Mouse (Mus musculus): Measurements from ENCODE around the gene Slc35b3. TPM values are rescaled to one million over a fixed set of nuclear protein-coding genes. Genes with fewer than 3 reads are reported as not detected.

Slc35b3 gene
- 39.8 and 40.8 TPM in 2 replicates for polyA plus RNA-seq (2015; fragmentation: Nextera tagmentation; extraction: Ambion mirVana)

DNA sequence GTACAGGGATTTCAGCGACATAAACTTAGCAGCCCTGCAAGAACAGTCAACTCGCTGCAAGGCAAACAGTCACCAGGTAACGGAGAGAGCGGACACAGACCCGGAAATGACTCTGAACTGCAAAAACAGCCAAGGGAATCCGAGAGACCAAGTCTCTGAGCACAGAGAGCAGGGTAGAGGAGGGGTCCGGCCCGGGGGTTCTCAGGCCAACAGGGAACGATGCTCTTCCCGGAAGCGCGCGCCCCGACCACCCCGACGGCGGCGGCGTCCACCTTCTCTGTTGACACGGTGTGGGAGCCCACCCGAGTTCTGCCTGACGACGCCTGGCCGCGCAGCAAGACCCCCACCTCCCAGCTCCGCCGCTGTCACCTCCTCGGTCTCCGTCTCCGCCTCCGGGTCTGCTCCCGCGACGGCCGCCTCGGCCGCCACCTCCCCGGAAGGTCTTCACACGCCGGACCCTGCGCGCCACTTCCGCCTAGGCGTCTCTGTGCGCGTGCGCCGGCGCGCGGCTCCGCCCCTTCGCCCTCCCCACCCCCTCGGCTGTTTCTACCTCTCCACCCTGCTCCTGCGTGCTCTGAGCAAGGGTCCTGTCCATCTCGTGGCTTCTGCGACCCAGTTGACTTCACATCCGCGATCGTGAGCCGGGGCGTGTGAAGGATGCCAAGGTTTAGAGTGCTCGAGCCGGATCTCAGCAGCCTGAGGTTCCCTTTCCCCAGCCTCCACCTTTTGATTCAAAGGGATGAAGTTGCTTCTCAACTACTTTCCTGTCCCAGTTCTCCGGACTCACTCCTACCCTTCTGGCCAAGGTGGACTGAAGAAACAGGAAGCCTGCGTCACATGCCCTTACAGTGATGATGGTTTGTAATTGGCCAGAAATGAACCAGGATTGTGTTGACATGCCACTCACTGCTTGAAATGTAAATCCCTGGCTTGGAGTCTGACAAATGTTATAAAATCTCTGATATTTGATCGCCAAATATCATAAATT is at the start of gene Slc35b3:
TSS of gene Slc35b3 (minus strand) at position 813 of the 988 bp plus-strand sequence.
- no peaks in the 10 kb centered on the region for H3K9me3 ChIP-seq
- H3K4me1 ChIP-seq = peaks cover 14% of the 10 kb centered on the region; the same call in 1 of the 2 replicates
- peak within 1 kb of the TSS; percentile 85 for H3K27ac ChIP-seq
- peak within 1 kb of the TSS; percentile 69 for H3K4me2 ChIP-seq
- H3K27me3 ChIP-seq = no peaks in the 10 kb centered on the region
- H3K36me3 ChIP-seq = no peaks in the 10 kb centered on the region
- peak within 1 kb of the TSS; percentile 84 for H3K4me3 ChIP-seq
- ATAC-seq (ENCODE audit: insufficient number of reproducible peaks, low FRiP score, low TSS enrichment, low read depth) = peak; percentile 94
- H3K9ac ChIP-seq = peak within 1 kb of the TSS; percentile 70
- WGBS = 1% methylated on average over 67 of the region's 67 CpGs

DNA sequence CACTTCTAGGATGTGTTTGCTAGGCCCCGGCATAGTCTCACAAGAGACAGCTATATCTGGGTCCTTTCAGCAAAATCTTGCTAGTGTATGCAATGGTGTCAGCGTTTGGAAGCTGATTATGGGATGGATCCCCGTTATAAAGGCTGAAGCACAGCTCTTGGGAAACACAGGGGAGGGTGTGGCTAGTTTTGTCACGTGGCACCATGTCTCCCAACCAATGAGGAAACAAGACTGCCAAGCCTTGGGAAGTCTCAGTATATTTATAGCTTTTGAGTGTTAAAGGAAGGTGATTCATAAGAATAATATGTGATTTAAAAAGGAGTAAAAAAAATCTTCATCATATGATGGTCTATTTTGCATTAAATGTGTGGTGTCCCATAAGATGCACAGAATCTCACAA is 49.6 kb upstream of the Slc35b3 start:
- H3K4me2 ChIP-seq = no peak overlapping the region
- WGBS = 63% methylated on average over 4 of the region's 4 CpGs
- H3K9me3 ChIP-seq = no peaks in the 10 kb centered on the region

DNA sequence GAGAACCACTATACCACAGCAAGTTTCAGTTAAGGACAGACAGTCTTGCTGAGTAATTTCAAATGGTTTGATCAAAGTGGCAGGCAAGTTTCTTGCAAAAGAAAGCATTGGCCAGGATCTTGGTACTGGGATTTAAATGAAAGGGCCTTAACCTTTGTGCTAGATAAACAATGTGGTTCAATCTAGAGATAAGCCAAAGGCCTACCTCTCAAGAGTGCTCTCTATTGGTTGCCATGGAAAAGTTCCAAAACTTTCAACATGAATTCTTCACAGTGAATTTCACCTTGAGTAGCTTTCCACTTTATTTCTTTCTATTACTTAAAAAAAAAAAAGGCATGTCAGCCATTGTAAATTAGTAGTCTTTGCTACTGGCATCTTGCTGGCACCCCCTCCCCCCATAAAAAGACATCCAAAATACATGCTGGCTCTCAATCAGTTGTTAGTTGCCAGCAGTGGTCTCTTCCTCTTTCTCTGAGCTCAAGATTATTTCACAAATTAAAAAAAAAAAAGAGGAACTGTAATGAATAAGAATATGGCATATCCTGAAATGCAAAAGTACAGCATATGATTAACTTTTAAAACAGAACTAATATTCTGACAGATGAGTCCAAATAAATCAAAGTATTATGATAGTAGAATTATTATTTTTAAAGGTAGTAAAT is 42.6 kb upstream of the Slc35b3 start:
- Histone ChIP-seq H3K9ac (no peak overlapping the region), H3K9me3 (no peaks in the 10 kb centered on the region), H3K27ac (no peak overlapping the region), H3K27me3 (no peaks in the 10 kb centered on the region), H3K4me1 (no peaks in the 10 kb centered on the region), H3K4me3 (no peak overlapping the region), H3K36me3 (no peaks in the 10 kb centered on the region), H3K4me2 (no peak overlapping the region)
- ATAC-seq (ENCODE audit: insufficient number of reproducible peaks, low FRiP score, low TSS enrichment, low read depth) = no peak

More for the DNA sequence above, 49.6 kb upstream of the Slc35b3 start:
- H3K27me3 ChIP-seq = no peaks in the 10 kb centered on the region
- H3K9ac ChIP-seq = no peak overlapping the region
- H3K4me3 ChIP-seq = no peak overlapping the region
- no peaks in the 10 kb centered on the region for H3K36me3 ChIP-seq
- no peak for ATAC-seq (ENCODE audit: insufficient number of reproducible peaks, low FRiP score, low TSS enrichment, low read depth)
- H3K27ac ChIP-seq = no peak overlapping the region
- H3K4me1 ChIP-seq = peaks cover 9% of the 10 kb centered on the region

DNA sequence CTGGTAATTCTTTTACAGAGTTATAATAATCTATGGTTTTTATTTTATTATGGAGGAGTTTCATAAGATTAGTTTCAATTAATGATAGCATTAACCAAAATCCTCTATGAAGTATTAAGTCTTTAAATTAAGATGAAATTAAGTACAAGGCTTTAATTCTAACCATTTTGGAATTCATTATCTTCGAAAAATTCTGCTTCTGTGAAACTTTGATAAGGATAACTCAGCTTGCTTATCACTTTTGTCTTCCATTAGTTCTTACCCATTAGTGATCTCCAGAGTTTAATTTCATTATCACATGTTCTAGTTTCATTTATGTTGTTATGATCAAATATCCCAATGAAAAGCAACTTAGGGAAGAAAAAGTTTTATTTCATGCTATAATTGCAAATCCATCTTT is 41.7 kb upstream of the Slc35b3 start:
- ATAC-seq (ENCODE audit: insufficient number of reproducible peaks, low FRiP score, low TSS enrichment, low read depth) = no peak
- no peak overlapping the region for H3K4me3 ChIP-seq

DNA sequence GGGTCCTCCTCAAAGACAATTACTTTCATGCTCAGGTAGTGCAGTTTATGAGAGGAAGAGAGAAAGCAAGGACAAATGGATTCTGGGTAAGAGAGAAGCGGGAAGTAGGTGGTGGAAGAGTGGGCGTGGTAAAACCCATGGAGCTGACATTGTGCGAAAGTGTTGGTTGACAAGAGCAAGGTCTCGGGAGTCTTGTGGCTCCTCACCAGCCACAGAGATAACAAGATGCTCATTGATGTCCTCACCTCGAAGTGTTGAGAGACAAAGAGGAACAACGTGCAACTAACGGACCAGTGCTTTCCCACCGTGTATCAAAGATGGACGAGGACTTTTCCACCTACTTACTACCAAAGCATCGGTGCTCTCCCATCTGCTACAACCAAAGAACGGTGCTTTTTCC is 40.8 kb upstream of the Slc35b3 start:
- Histone ChIP-seq H3K27me3 (no peaks in the 10 kb centered on the region), H3K9me3 (no peaks in the 10 kb centered on the region), H3K36me3 (no peaks in the 10 kb centered on the region), H3K4me3 (no peak overlapping the region), H3K4me1 (no peaks in the 10 kb centered on the region), H3K9ac (no peak overlapping the region), H3K27ac (no peak overlapping the region), H3K4me2 (no peak overlapping the region)
- WGBS = 89% methylated on average over 11 of the region's 11 CpGs
- no peak for ATAC-seq (ENCODE audit: insufficient number of reproducible peaks, low FRiP score, low TSS enrichment, low read depth)

More for the DNA sequence above, 41.7 kb upstream of the Slc35b3 start:
- no peaks in the 10 kb centered on the region for H3K9me3 ChIP-seq
- H3K4me1 ChIP-seq = no peaks in the 10 kb centered on the region
- no peak overlapping the region for H3K27ac ChIP-seq
- no peaks in the 10 kb centered on the region for H3K27me3 ChIP-seq
- no peaks in the 10 kb centered on the region for H3K36me3 ChIP-seq
- WGBS = 79% methylated on average over 1 of the region's 1 CpGs
- H3K4me2 ChIP-seq = no peak overlapping the region
- no peak overlapping the region for H3K9ac ChIP-seq

DNA sequence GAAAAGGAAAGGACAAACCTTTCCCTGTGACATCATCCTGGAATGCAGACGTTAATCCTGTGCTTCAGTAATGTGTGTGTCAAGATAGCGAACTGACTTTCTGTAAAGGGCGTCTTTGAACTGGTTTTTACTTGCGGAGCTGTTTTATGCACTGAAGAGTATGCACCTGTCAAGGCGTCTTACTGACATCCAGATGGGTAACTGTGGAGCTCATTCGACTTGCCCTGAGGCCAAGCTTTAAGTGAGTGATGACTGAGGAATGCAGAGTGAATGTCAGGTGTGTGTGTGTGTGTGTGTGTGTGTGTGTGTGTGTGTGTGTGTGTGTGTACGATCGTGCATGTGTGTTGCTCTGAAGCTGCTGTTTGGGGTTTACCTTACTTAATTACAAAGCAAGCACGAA is 38.3 kb upstream of the Slc35b3 start:
- ATAC-seq (ENCODE audit: insufficient number of reproducible peaks, low FRiP score, low TSS enrichment, low read depth) = no peak
- Histone ChIP-seq H3K4me1 (no peaks in the 10 kb centered on the region), H3K27me3 (no peaks in the 10 kb centered on the region), H3K9ac (no peak overlapping the region), H3K4me2 (no peak overlapping the region), H3K36me3 (no peaks in the 10 kb centered on the region), H3K4me3 (no peak overlapping the region), H3K27ac (no peak overlapping the region), H3K9me3 (no peaks in the 10 kb centered on the region)
- 54% methylated on average over 9 of the region's 9 CpGs for WGBS

DNA sequence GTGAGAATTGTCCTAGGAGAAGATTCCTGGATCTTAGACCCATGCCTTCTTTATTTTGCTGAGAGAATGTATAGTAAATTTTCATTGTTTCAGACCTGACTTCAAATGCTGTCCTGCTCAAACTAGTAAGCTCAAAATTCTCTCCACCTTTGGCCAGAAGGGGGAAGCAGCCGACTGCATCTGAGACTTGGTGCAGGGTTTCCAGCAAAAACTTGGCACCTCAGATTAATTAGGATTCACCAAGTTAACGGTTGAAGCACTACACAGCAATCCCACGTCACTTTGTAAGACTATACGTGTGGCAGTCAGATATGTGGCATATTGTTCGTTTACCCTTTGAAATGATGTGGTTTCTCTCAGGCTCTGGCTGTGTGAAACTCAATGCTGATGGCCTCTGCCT is 31.9 kb upstream of the Slc35b3 start:
- 18% methylated on average over 5 of the region's 5 CpGs for WGBS
- Histone ChIP-seq H3K27ac (no peak overlapping the region), H3K4me1 (no peaks in the 10 kb centered on the region), H3K4me3 (no peak overlapping the region), H3K4me2 (no peak overlapping the region), H3K9me3 (no peaks in the 10 kb centered on the region), H3K36me3 (no peaks in the 10 kb centered on the region), H3K27me3 (0 out of 2 replicates have a peak, but pooled peaks cover 3% of the 10 kb centered on the region), H3K9ac (no peak overlapping the region)
- ATAC-seq (ENCODE audit: insufficient number of reproducible peaks, low FRiP score, low TSS enrichment, low read depth) = no peak

DNA sequence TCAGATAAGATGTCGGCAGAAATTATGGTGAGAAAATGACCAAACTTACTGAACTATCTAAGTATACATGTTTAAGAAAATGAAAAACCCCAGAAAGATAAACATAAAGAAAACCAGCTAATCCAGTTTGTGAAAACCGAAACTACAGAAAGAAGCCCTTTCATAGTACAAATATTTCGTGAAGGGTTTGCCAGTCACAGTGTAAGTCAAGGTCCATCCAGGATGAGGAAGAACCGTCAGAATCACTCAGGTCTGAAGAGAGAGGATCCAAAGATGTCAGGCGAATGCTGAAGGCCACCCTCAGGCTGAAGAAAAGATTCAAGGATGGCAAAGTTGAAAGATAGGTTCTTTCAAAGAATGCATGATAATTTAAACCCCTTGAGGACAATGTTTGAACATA is 23.1 kb upstream of the Slc35b3 start:
- H3K4me2 ChIP-seq = no peak overlapping the region
- ATAC-seq (ENCODE audit: insufficient number of reproducible peaks, low FRiP score, low TSS enrichment, low read depth) = no peak
- 76% methylated on average over 5 of the region's 5 CpGs for WGBS

DNA sequence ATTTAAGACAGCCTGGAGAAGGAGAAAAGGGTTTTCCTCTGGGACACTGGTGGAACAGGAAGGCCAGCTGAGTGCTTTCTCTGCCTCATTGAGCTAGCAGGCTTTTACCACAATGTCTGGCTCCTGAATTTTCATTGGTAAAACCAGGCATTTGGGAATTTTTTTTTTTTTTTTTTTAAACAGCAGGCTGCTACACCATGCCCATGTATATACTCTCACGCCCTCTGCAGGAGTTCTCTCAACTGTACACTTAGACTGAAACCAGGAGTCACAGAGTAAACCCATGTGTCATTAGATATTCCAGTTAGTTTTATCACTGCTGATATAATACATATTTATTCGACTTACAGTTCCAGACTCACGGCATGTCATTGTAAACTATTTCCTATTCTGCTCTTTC is 20.2 kb upstream of the Slc35b3 start:
- no peak overlapping the region for H3K9ac ChIP-seq
- H3K27ac ChIP-seq = no peak overlapping the region
- H3K4me3 ChIP-seq = no peak overlapping the region
- H3K4me1 ChIP-seq = no peaks in the 10 kb centered on the region
- H3K27me3 ChIP-seq = no peaks in the 10 kb centered on the region
- no peaks in the 10 kb centered on the region for H3K36me3 ChIP-seq
- no peak overlapping the region for H3K4me2 ChIP-seq
- no peaks in the 10 kb centered on the region for H3K9me3 ChIP-seq
- 78% methylated on average over 3 of the region's 3 CpGs for WGBS
- ATAC-seq (ENCODE audit: insufficient number of reproducible peaks, low FRiP score, low TSS enrichment, low read depth) = no peak

More for the DNA sequence above, 23.1 kb upstream of the Slc35b3 start:
- Histone ChIP-seq H3K4me3 (no peak overlapping the region), H3K4me1 (no peaks in the 10 kb centered on the region), H3K27ac (no peak overlapping the region), H3K36me3 (no peaks in the 10 kb centered on the region), H3K9ac (no peak overlapping the region), H3K9me3 (no peaks in the 10 kb centered on the region), H3K27me3 (no peaks in the 10 kb centered on the region)

DNA sequence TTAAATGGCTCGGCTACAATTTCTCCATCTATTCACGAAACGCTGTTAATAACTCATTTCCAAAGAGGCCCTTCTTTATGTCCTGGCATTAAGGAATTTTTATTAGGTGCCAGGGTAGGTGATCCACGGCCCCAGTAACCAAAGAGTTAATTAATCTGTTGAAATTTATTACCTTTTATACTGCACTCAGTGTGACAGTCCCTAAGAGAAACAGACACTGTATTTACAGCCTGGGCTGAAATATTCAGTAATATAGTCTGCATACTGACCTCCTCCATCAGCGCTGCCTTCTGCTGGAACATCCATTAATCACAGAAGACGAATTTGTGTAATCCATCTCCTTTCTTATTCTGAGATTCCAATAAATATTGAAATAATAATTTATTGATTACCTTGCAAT is 16.3 kb upstream of the Slc35b3 start:
- Histone ChIP-seq H3K27ac (no peak overlapping the region), H3K36me3 (no peaks in the 10 kb centered on the region), H3K27me3 (no peaks in the 10 kb centered on the region), H3K9ac (no peak overlapping the region), H3K4me3 (no peak overlapping the region), H3K9me3 (no peaks in the 10 kb centered on the region), H3K4me1 (no peaks in the 10 kb centered on the region), H3K4me2 (no peak overlapping the region)
- 33% methylated on average over 6 of the region's 6 CpGs for WGBS
- no peak for ATAC-seq (ENCODE audit: insufficient number of reproducible peaks, low FRiP score, low TSS enrichment, low read depth)

DNA sequence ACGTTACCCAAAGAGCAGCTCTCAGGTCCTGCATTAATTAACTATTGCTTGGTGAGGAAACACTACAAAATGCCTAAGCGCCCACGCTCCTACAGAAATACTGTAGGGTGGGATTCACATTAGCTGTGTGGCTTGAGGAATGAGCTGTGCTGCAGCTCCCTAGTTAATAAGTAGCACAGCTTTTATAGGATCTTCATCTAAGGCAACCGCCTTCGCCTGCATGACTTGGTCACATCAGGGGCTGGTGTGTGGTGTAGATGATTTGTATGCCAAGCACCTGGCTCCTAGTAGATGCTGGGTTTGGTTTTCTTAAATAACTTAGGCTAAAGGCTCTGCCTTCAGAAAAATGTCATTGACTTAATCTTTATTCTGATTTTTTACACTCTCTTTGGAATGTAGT is 15.2 kb upstream of the Slc35b3 start:
- H3K27me3 ChIP-seq = no peaks in the 10 kb centered on the region
- WGBS = 71% methylated on average over 5 of the region's 5 CpGs
- no peak overlapping the region for H3K4me2 ChIP-seq
- no peaks in the 10 kb centered on the region for H3K36me3 ChIP-seq
- no peaks in the 10 kb centered on the region for H3K9me3 ChIP-seq
- no peak overlapping the region for H3K27ac ChIP-seq
- no peaks in the 10 kb centered on the region for H3K4me1 ChIP-seq
- no peak overlapping the region for H3K9ac ChIP-seq
- H3K4me3 ChIP-seq = no peak overlapping the region
- ATAC-seq (ENCODE audit: insufficient number of reproducible peaks, low FRiP score, low TSS enrichment, low read depth) = no peak

DNA sequence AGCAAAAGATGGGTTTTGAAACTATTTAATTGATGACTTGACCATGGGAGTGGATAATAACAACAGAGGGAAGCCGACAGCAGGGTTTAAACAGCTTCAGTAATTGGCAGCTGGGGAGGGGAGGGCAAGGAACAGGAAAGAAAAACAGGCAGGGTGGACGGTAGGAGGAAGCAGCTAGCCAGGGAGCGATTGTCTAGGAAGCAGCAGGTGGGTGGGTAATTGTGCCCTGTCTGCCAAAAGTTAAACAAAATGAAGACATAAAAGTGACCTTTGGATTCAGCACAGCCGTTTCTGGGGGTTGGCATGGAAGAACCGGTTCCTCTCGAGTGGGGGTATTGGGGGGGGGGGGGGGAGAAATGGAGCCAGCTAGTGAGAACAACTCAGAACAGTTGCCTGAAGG is 11.9 kb upstream of the Slc35b3 start:
- Histone ChIP-seq H3K27ac (no peak overlapping the region), H3K4me2 (no peak overlapping the region), H3K9ac (no peak overlapping the region), H3K36me3 (no peaks in the 10 kb centered on the region), H3K4me3 (no peak overlapping the region), H3K9me3 (no peaks in the 10 kb centered on the region), H3K27me3 (no peaks in the 10 kb centered on the region), H3K4me1 (no peaks in the 10 kb centered on the region)
- 15% methylated on average over 6 of the region's 6 CpGs for WGBS
- no peak for ATAC-seq (ENCODE audit: insufficient number of reproducible peaks, low FRiP score, low TSS enrichment, low read depth)
